Mouse (Mus musculus): ENCODE measurements around the gene Tbc1d2b. TPM values are rescaled to one million over a fixed set of nuclear protein-coding genes. Genes with fewer than 3 reads are reported as not detected.

The Tbc1d2b gene
- polyA plus RNA-seq, 1 experiment from 2014 or later, result 20.9 TPM

DNA sequence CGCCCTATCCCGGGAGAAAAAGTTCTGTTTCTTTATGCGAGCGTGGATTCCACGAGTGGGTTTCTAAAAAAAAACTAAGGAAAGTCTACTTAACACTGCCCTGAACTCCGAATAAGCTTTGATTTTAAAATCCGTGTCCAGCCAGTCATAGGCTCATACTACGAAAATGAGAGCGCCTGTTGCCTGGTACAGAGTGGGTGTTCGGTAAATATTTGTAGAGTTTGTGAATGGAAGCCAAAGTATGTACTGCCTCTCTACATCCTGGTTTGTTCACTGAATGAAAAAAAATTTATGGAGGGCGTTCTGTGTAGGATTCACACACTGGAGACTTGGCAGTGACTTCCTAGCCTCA lies 316 bp upstream of the Tbc1d2b start:
- Histone ChIP-seq H3K27me3 (replicated peaks; ENCODE audit: control insufficient read depth, insufficient read depth, low read length) (no peaks in the 10 kb centered on the region), H3K4me1 (replicated peaks; ENCODE audit: control insufficient read depth, insufficient read depth, low read length) (peaks cover 18% of the 10 kb centered on the region), H3K27ac (ENCODE audit: low read depth) (0 out of 2 replicates have a peak overlapping the region, but pooled peaks have one; percentile 69), H3K4me2 (ENCODE audit: low read length) (peak overlapping the region; percentile 91), H3K4me3 (ENCODE audit: low read depth, low read length) (peak overlapping the region; percentile 74), H3K9me3 (ENCODE audit: control insufficient read depth, low read length) (no peaks in the 10 kb centered on the region), H3K9ac (ENCODE audit: low read length) (peak overlapping the region; percentile 83), H3K36me3 (ENCODE audit: control insufficient read depth, insufficient read depth, low read length) (0 out of 2 replicates have a peak, but pooled peaks cover 4% of the 10 kb centered on the region)
- ATAC-seq (replicated peaks; ENCODE audit: low FRiP score, low TSS enrichment, low read depth), result peak; percentile 44
- WGBS, result 7% methylated on average over 11 of the region's 11 CpGs
- peak; percentile 49 for DNase-seq (ENCODE audit: low spot score)

DNA sequence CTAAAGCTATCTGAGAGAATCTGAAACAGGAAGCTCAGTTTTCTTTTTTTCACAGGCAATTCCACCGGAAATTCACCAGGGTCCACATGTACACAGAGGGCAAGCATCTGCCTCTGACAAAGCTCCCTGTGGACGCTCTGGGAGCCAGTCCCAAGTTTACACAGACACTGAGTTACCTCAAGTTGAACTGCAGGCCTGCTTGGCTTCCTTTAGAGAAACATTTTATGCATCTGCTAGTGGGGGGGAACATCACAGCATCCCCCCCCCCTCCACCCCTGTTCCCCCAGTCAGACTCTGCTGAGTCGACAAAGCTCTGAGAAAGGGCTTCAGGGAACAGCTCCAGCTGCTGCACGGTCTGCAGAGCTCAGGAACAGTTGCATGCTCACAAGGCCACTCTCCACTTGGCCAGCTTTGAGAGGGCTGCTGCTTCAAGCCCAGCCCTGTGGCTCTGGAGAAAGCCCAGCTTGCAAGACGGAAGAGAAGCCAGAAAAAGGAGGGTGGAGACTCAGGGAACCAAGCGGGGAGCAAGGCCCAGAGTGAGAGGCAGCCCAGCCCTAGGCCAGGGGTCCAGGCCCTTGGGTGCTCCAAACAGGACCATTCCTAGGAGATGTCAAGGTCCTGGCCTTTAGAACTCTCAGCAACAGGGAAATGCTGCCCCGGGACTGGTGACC lies 1.5 kb downstream of the Tbc1d2b start:
- no peaks in the 10 kb centered on the region for H3K27me3 ChIP-seq (replicated peaks; ENCODE audit: control insufficient read depth, insufficient read depth, low read length)
- DNase-seq (ENCODE audit: low spot score) (peak; percentile 74), ATAC-seq (replicated peaks; ENCODE audit: low FRiP score, low TSS enrichment, low read depth) (peak; percentile 40; the same call in 1 of the 2 replicates)
- peak overlapping the region; percentile 69 for H3K27ac ChIP-seq (ENCODE audit: low read depth)
- peak overlapping the region; percentile 91 for H3K4me2 ChIP-seq (ENCODE audit: low read length)
- 0 out of 2 replicates have a peak, but pooled peaks cover 4% of the 10 kb centered on the region for H3K36me3 ChIP-seq (ENCODE audit: control insufficient read depth, insufficient read depth, low read length)
- H3K9ac ChIP-seq (ENCODE audit: low read length), result peak overlapping the region; percentile 83
- WGBS, result 10% methylated on average over 7 of the region's 7 CpGs
- H3K9me3 ChIP-seq (ENCODE audit: control insufficient read depth, low read length), result no peaks in the 10 kb centered on the region
- H3K4me3 ChIP-seq (ENCODE audit: low read depth, low read length), result peak overlapping the region; percentile 74
- peaks cover 18% of the 10 kb centered on the region for H3K4me1 ChIP-seq (replicated peaks; ENCODE audit: control insufficient read depth, insufficient read depth, low read length)

DNA sequence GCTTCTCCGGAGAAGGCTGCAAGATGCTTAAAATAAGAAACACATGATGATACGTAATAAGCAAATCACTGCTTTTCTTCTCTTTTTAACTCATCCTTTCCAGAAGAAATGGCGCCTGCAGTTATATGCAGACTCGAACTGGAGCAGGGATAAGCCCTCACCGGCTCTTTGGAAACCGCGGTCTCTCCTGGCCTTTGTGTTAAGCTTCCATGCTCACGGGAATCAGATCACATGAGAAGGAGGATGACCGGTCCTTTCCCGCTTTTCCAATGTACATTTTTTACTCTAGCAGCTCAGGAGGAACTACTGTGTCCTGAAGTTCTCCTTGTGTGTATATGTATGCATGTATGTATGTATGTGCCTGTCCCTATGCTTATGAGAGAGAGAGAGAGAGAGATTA lies 3.7 kb downstream of the Tbc1d2b start:
- Histone ChIP-seq H3K4me3 (ENCODE audit: low read depth, low read length) (no peak overlapping the region), H3K27me3 (replicated peaks; ENCODE audit: control insufficient read depth, insufficient read depth, low read length) (no peaks in the 10 kb centered on the region), H3K4me1 (replicated peaks; ENCODE audit: control insufficient read depth, insufficient read depth, low read length) (peaks cover 18% of the 10 kb centered on the region), H3K9ac (ENCODE audit: low read length) (no peak overlapping the region), H3K36me3 (ENCODE audit: control insufficient read depth, insufficient read depth, low read length) (0 out of 2 replicates have a peak, but pooled peaks cover 4% of the 10 kb centered on the region), H3K4me2 (ENCODE audit: low read length) (no peak overlapping the region), H3K9me3 (ENCODE audit: control insufficient read depth, low read length) (no peaks in the 10 kb centered on the region), H3K27ac (ENCODE audit: low read depth) (no peak overlapping the region)
- DNase-seq (ENCODE audit: low spot score) (no peak), ATAC-seq (replicated peaks; ENCODE audit: low FRiP score, low TSS enrichment, low read depth) (no peak)
- 94% methylated on average over 10 of the region's 10 CpGs for WGBS

DNA sequence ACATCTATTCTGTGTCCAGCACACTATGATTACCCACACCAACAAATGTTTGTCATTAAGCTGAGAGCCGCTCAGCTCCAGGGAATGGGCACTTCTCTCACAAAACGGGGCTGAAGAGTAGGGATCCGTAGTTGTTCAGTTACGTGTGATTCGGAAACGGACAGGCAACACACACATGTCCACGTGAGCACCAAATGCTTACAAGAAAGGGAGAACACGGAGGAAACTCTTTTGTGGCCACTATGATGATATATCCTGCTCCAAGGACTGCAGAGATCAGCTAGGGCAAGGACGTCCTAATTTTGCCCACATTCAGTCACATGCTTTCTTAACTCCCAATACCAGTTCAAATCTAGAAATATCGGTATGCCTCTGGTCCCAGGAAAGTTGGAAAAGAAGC lies 4.5 kb downstream of the Tbc1d2b start:
- no peak for ATAC-seq (replicated peaks; ENCODE audit: low FRiP score, low TSS enrichment, low read depth)

DNA sequence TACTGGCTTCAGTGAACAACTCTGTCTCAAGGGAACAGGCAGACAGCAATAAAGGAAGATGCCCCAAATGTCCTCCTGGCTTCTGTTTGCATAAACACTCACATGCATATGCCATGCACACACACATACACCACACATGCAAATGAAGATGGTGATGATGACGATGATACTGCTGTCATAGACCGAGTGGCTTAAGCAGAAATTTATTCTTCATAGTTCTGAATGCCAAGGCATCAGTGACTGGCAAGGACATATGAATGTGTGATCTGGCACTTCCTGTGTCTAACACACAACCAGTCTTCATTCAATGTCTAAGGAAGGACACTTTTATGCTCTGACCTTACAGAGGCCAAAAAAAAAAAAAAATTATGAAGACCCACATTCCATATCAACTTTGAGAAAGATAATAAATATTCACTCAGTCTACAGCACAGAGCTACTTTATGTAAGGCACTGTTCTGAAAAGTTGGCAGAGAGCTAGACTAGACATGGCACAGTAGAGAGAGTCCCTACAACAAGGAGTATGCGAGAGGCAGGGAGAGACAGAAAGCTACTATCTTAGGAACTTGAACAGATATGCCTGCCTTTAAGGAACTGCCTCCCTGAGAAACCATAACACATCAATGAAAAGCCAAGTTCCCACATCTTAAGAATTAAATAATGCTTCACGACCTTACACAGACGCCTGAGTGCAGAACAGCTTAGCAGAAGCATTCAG lies 5.1 kb downstream of the Tbc1d2b start:
- DNase-seq (ENCODE audit: low spot score), result no peak
- peaks cover 23% of the 10 kb centered on the region for H3K4me1 ChIP-seq (replicated peaks; ENCODE audit: control insufficient read depth, insufficient read depth, low read length)
- H3K9me3 ChIP-seq (ENCODE audit: control insufficient read depth, low read length), result no peaks in the 10 kb centered on the region
- no peak overlapping the region for H3K27ac ChIP-seq (ENCODE audit: low read depth)
- H3K4me2 ChIP-seq (ENCODE audit: low read length), result no peak overlapping the region
- H3K36me3 ChIP-seq (ENCODE audit: control insufficient read depth, insufficient read depth, low read length), result 0 out of 2 replicates have a peak, but pooled peaks cover 4% of the 10 kb centered on the region
- WGBS, result 88% methylated on average over 5 of the region's 5 CpGs
- no peak overlapping the region for H3K4me3 ChIP-seq (ENCODE audit: low read depth, low read length)
- no peak overlapping the region for H3K9ac ChIP-seq (ENCODE audit: low read length)
- ATAC-seq (replicated peaks; ENCODE audit: low FRiP score, low TSS enrichment, low read depth), result no peak
- H3K27me3 ChIP-seq (replicated peaks; ENCODE audit: control insufficient read depth, insufficient read depth, low read length), result no peaks in the 10 kb centered on the region

More for the DNA sequence above, 4.5 kb downstream of the Tbc1d2b start:
- Histone ChIP-seq H3K9ac (ENCODE audit: low read length) (no peak overlapping the region), H3K4me1 (replicated peaks; ENCODE audit: control insufficient read depth, insufficient read depth, low read length) (peaks cover 18% of the 10 kb centered on the region), H3K4me3 (ENCODE audit: low read depth, low read length) (no peak overlapping the region), H3K9me3 (ENCODE audit: control insufficient read depth, low read length) (no peaks in the 10 kb centered on the region), H3K27ac (ENCODE audit: low read depth) (no peak overlapping the region), H3K4me2 (ENCODE audit: low read length) (no peak overlapping the region), H3K27me3 (replicated peaks; ENCODE audit: control insufficient read depth, insufficient read depth, low read length) (no peaks in the 10 kb centered on the region), H3K36me3 (ENCODE audit: control insufficient read depth, insufficient read depth, low read length) (0 out of 2 replicates have a peak, but pooled peaks cover 4% of the 10 kb centered on the region)
- DNase-seq (ENCODE audit: low spot score), result no peak
- 93% methylated on average over 10 of the region's 10 CpGs for WGBS

DNA sequence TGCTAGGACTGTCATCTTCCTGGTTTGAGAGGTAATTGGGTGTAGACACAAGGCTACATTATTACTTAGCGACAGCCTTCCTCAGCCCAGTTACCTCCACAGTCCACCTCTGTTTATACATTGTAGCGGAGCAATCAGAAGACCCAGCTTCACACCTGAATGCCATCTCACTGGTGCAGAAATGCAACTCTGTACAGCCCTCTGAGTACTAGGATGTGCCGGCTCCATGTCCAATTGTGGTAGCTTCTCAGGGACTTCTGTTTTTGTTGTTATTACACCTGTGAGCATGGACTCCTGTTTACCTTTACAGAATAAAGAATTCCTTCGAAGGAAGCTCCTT lies 7.3 kb downstream of the Tbc1d2b start:
- no peak overlapping the region for H3K4me3 ChIP-seq (ENCODE audit: low read depth, low read length)
- no peak overlapping the region for H3K4me2 ChIP-seq (ENCODE audit: low read length)
- ATAC-seq (replicated peaks; ENCODE audit: low FRiP score, low TSS enrichment, low read depth) (no peak), DNase-seq (ENCODE audit: low spot score) (no peak)
- H3K9ac ChIP-seq (ENCODE audit: low read length), result no peak overlapping the region
- no peaks in the 10 kb centered on the region for H3K27me3 ChIP-seq (replicated peaks; ENCODE audit: control insufficient read depth, insufficient read depth, low read length)
- H3K27ac ChIP-seq (ENCODE audit: low read depth), result no peak overlapping the region
- 84% methylated on average over 4 of the region's 4 CpGs for WGBS
- H3K4me1 ChIP-seq (replicated peaks; ENCODE audit: control insufficient read depth, insufficient read depth, low read length), result peaks cover 20% of the 10 kb centered on the region; the same call in 1 of the 2 replicates
- H3K9me3 ChIP-seq (ENCODE audit: control insufficient read depth, low read length), result no peaks in the 10 kb centered on the region
- H3K36me3 ChIP-seq (ENCODE audit: control insufficient read depth, insufficient read depth, low read length), result 0 out of 2 replicates have a peak, but pooled peaks cover 7% of the 10 kb centered on the region

DNA sequence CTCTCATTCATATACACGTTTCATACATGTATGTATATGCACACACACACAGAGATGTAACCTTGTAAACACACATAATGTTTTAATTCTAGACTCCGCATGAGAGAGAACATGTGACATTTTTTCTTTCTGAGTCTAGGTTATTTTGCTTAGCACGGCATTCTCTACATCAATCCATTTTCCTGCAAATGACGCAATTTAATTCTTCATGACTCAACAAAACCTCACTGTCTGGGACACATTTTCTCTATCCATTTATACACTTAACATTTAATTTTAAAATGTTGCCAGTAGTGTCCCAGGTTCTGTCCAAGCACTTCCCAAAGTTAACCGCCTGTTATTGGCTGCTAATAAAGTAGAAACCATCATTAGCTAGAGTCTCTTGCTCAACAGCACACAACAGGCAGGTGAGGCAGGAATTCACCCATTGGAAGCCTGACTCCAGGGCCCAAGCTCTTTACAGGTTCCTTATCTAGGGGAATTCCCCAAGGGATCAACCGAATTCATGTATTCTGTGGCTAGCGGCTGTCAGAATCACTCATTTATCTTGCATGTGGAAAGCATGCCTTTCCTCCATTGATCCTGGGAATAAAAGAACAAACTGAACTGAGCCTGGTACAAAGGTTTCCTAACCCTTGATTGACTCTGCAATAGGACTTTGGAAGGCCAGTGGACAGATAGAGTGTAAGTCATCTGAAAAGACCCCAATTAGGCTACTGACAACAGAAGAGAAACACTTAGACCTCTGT lies 7.8 kb downstream of the Tbc1d2b start:
- no peak overlapping the region for H3K4me3 ChIP-seq (ENCODE audit: low read depth, low read length)
- DNase-seq (ENCODE audit: low spot score), result no peak
- H3K9me3 ChIP-seq (ENCODE audit: control insufficient read depth, low read length), result no peaks in the 10 kb centered on the region
- no peak overlapping the region for H3K4me2 ChIP-seq (ENCODE audit: low read length)
- peaks cover 20% of the 10 kb centered on the region; the same call in 1 of the 2 replicates for H3K4me1 ChIP-seq (replicated peaks; ENCODE audit: control insufficient read depth, insufficient read depth, low read length)
- ATAC-seq (replicated peaks; ENCODE audit: low FRiP score, low TSS enrichment, low read depth), result no peak
- WGBS, result 90% methylated on average over 7 of the region's 7 CpGs
- H3K27me3 ChIP-seq (replicated peaks; ENCODE audit: control insufficient read depth, insufficient read depth, low read length), result no peaks in the 10 kb centered on the region
- H3K9ac ChIP-seq (ENCODE audit: low read length), result no peak overlapping the region
- 0 out of 2 replicates have a peak, but pooled peaks cover 7% of the 10 kb centered on the region for H3K36me3 ChIP-seq (ENCODE audit: control insufficient read depth, insufficient read depth, low read length)
- no peak overlapping the region for H3K27ac ChIP-seq (ENCODE audit: low read depth)

DNA sequence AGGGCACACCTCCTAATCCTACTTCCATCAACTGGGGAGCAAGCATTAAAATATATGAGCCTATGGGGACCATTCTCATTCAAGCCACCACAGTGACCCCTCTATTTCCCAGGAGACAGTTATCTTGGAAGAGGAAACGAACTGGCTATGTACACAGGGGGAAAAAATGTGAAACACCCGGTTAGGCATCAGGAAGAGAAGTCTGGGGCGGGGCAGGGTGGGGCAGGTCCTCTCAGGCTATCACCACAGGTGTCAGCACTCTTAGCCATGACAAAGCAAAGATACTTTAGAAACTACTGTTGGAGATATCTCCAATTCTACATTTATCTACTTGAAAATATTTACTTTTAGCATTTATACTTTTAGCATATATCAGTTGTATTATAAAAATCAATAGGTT lies 8.5 kb downstream of the Tbc1d2b start:
- no peaks in the 10 kb centered on the region for H3K9me3 ChIP-seq (ENCODE audit: control insufficient read depth, low read length)
- 52% methylated on average over 3 of the region's 3 CpGs for WGBS
- no peaks in the 10 kb centered on the region for H3K27me3 ChIP-seq (replicated peaks; ENCODE audit: control insufficient read depth, insufficient read depth, low read length)
- no peak overlapping the region for H3K4me2 ChIP-seq (ENCODE audit: low read length)
- H3K27ac ChIP-seq (ENCODE audit: low read depth), result no peak overlapping the region
- H3K9ac ChIP-seq (ENCODE audit: low read length), result no peak overlapping the region
- DNase-seq (ENCODE audit: low spot score) (no peak), ATAC-seq (replicated peaks; ENCODE audit: low FRiP score, low TSS enrichment, low read depth) (no peak)
- H3K36me3 ChIP-seq (ENCODE audit: control insufficient read depth, insufficient read depth, low read length), result 0 out of 2 replicates have a peak, but pooled peaks cover 7% of the 10 kb centered on the region
- H3K4me1 ChIP-seq (replicated peaks; ENCODE audit: control insufficient read depth, insufficient read depth, low read length), result peaks cover 20% of the 10 kb centered on the region; the same call in 1 of the 2 replicates
- H3K4me3 ChIP-seq (ENCODE audit: low read depth, low read length), result no peak overlapping the region
